ENCODE assay signal across 24 mouse cellular contexts in the genomic region with DNA sequence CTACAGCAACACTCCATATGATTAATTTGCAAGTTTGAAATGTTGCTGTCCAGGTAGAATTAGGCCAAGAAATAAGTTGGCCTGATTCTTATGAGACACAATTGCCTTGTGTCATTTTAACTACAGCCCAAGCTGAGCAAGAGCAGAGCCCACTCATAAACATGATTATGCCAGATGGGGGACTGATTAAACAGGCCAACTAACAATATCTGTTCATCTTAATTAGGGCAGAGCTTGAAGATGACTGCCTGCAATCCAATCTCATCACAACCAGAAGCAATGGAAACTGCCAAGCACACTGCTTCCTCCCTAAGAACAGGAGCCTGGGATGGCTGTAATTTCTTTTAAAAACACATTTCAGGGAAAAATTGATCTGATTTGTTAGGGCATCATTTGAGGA.
DNase-seq lines count a peak whose midpoint lies in the region; ATAC-seq and TF ChIP-seq lines count a peak whose summit lies in the region.
"Had no signal": no experiment of that assay in that cellular context is flagged by ENCODE, and none has a peak within 500 bp of the region (broad histone marks: within the 10 kb centered on the region; RNA-seq: fewer than 3 reads in every experiment).

No protein-coding gene starts in this region.

- no peaks in the 10 kb centered on the region for H3K9me3 ChIP-seq in embryonic facial prominence, embryonic 14.5 days (ENCODE audit: control insufficient read depth, low read length)
- H3K9me3 ChIP-seq in embryonic facial prominence, embryonic 10.5 days: no peaks in the 10 kb centered on the region
- H3K9me3 ChIP-seq in hindbrain, embryonic 13.5 days: no peaks in the 10 kb centered on the region
- H3K9me3 ChIP-seq: embryonic facial prominence, embryonic 12.5 days; embryonic facial prominence, embryonic 15.5 days; forebrain, embryonic 10.5 days; forebrain, embryonic 12.5 days had no signal

- no peaks in the 10 kb centered on the region for H3K4me1 ChIP-seq in embryonic facial prominence, embryonic 14.5 days (ENCODE audit: control insufficient read depth, insufficient read depth, low read length)
- no peaks in the 10 kb centered on the region for H3K4me1 ChIP-seq in embryonic facial prominence, embryonic 10.5 days
- no peaks in the 10 kb centered on the region for H3K4me1 ChIP-seq in hindbrain, embryonic 13.5 days (replicated peaks)
- H3K4me1 ChIP-seq: embryonic facial prominence, embryonic 12.5 days; embryonic facial prominence, embryonic 15.5 days; forebrain, embryonic 10.5 days; forebrain, embryonic 12.5 days had no signal

- no peak overlapping the region for H3K4me2 ChIP-seq in embryonic facial prominence, embryonic 14.5 days (ENCODE audit: low read depth, low read length)
- no peak overlapping the region for H3K4me2 ChIP-seq in hindbrain, embryonic 13.5 days
- H3K4me2 ChIP-seq: embryonic facial prominence, embryonic 12.5 days; embryonic facial prominence, embryonic 15.5 days; forebrain, embryonic 12.5 days had no signal

- peak; percentile 1 for DNase-seq in embryonic facial prominence, embryonic 14.5 days (ENCODE audit: low spot score)
- DNase-seq in embryonic facial prominence, embryonic 10.5 days (ENCODE audit: low spot score): no peak
- peak; percentile 70 for DNase-seq in MN1 (ENCODE audit: low spot score)
- DNase-seq in brain, embryonic 14.5 days (ENCODE audit: low read depth): peak; percentile 13
- peak; percentile 69 for DNase-seq in retina, postnatal 1 day
- no peak for DNase-seq in thymus, postnatal 25 days
- DNase-seq: adrenal gland, adult 8-10 months; adrenal gland, postnatal 14 days; adrenal gland, postnatal 36 days; cerebellum, adult 11-12 months; cerebellum, adult 2 months; cerebellum, adult 9-10 months; cerebellum, postnatal 36 days; embryo, embryonic 11 days had no signal

- H3K4me3 ChIP-seq in embryonic facial prominence, embryonic 14.5 days (ENCODE audit: low read depth, low read length): no peak overlapping the region
- no peak overlapping the region for H3K4me3 ChIP-seq in embryonic facial prominence, embryonic 10.5 days
- no peak overlapping the region for H3K4me3 ChIP-seq in hindbrain, embryonic 13.5 days
- H3K4me3 ChIP-seq: embryonic facial prominence, embryonic 12.5 days; embryonic facial prominence, embryonic 15.5 days; erythroblast, embryonic 14.5 days; forebrain, embryonic 10.5 days; forebrain, embryonic 12.5 days had no signal

- no peaks in the 10 kb centered on the region for H3K36me3 ChIP-seq in embryonic facial prominence, embryonic 14.5 days (ENCODE audit: control insufficient read depth, insufficient read depth, low read length)
- no peaks in the 10 kb centered on the region for H3K36me3 ChIP-seq in embryonic facial prominence, embryonic 10.5 days (replicated peaks)
- H3K36me3 ChIP-seq in hindbrain, embryonic 13.5 days: no peaks in the 10 kb centered on the region
- H3K36me3 ChIP-seq: embryonic facial prominence, embryonic 12.5 days; embryonic facial prominence, embryonic 15.5 days; forebrain, embryonic 10.5 days; forebrain, embryonic 12.5 days had no signal

- TF ChIP-seq CTCF in brain, embryonic 14.5 days (IDR thresholded peaks at IDR 0.05; ENCODE audit: borderline replicate concordance, extremely low read depth, insufficient read depth, insufficient read length): no peak

- no peak overlapping the region for H3K27ac ChIP-seq in embryonic facial prominence, embryonic 14.5 days (replicated peaks; ENCODE audit: low read depth, low read length)
- no peak overlapping the region for H3K27ac ChIP-seq in embryonic facial prominence, embryonic 10.5 days (replicated peaks)
- H3K27ac ChIP-seq in hindbrain, embryonic 13.5 days: no peak overlapping the region
- H3K27ac ChIP-seq: embryonic facial prominence, embryonic 12.5 days; embryonic facial prominence, embryonic 15.5 days; forebrain, embryonic 10.5 days; forebrain, embryonic 12.5 days had no signal

- no peak for TF ChIP-seq POLR2A in brain, embryonic 14.5 days (IDR thresholded peaks at IDR 0.05; ENCODE audit: borderline replicate concordance, extremely low read depth, insufficient read depth, insufficient read length, poor library complexity, severe bottlenecking)

- H3K27me3 ChIP-seq in embryonic facial prominence, embryonic 14.5 days (replicated peaks; ENCODE audit: control insufficient read depth, insufficient read depth, low read length): no peaks in the 10 kb centered on the region
- H3K27me3 ChIP-seq in embryonic facial prominence, embryonic 10.5 days (replicated peaks; ENCODE audit: low read depth, poor library complexity, severe bottlenecking): no peaks in the 10 kb centered on the region
- H3K27me3 ChIP-seq in hindbrain, embryonic 13.5 days: no peaks in the 10 kb centered on the region
- H3K27me3 ChIP-seq: embryonic facial prominence, embryonic 12.5 days; embryonic facial prominence, embryonic 15.5 days; forebrain, embryonic 12.5 days had no signal

- H3K9ac ChIP-seq in embryonic facial prominence, embryonic 14.5 days (ENCODE audit: low read depth, low read length): no peak overlapping the region
- H3K9ac ChIP-seq in hindbrain, embryonic 13.5 days: no peak overlapping the region
- H3K9ac ChIP-seq: embryonic facial prominence, embryonic 12.5 days; embryonic facial prominence, embryonic 15.5 days; forebrain, embryonic 12.5 days had no signal

- ATAC-seq in embryonic facial prominence, embryonic 14.5 days (ENCODE audit: low read depth): no peak
- no peak for ATAC-seq in hindbrain, embryonic 13.5 days (ENCODE audit: low FRiP score)
- ATAC-seq: activated CD4-positive, CD25-positive, alpha-beta regulatory T cell, adult 4 months; forebrain, embryonic 14.5 days; forebrain, embryonic 16.5 days; Patski had no signal

Comparison
In these comparisons a context has a peak if more than half of its experiments do, and no peak if none do; other contexts are left out.
1. DNase-seq: peak in embryonic facial prominence, embryonic 14.5 days (single experiment), MN1 (single experiment), brain, embryonic 14.5 days (single experiment) and retina, postnatal 1 day (single experiment); none in embryonic facial prominence, embryonic 10.5 days (single experiment) and thymus, postnatal 25 days (single experiment).